Mouse (Mus musculus): ENCODE measurements around the gene Mfsd2a.

DNA sequence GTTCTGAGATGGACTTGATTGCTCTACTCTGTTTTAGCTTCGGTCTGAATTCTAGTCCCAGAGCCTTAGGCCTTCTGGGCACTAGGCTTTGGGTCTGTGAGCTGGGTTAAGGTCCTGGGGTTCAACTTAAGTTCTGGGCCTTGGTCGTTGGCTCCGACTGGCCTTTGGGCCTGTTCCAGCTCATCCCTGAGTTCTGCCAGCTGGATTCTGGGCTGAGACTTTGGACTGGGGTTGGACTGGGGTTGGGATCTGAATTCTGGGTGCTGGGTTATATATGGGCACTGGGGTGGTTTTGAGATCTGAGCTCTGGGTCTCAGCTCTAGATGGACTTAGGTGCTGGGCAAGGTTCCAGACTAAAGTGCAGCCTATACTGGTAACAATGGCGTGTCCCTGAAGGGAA, 10.2 kb upstream of the Mfsd2a start:
- TF ChIP-seq POLR2A (IDR thresholded peaks at IDR 0.05; ENCODE audit: borderline replicate concordance, extremely low read depth, low read depth, low read length) = no peak
- no peak for TF ChIP-seq CTCF (IDR thresholded peaks at IDR 0.05; ENCODE audit: insufficient read depth, low read length)

Measured in lung, adult 2 months (tissue).